ENCODE assay signal across 16 mouse cellular contexts in the genomic region with DNA sequence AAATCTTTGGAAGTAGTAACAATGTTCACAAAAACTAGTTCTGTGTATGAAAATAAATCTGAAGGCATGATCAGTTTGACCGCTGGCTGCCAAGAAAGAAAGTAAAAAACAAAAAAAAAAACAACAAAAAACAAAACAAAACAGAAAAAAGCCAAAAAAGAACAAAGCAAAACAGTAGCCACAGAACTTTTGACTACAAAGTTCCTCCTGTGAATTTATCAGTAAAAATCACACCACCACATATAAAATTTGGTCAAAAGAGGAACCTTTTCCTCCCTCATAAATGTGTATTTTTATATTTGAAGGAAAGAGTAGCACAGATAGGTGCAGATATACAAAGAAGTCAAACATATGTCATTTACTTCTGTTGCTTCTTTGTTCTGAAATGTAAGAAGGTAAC.
"Had no signal": no experiment of that assay in that cellular context is flagged by ENCODE, and none has a peak within 500 bp of the region (broad histone marks: within the 10 kb centered on the region; RNA-seq: fewer than 3 reads in every experiment).

No protein-coding gene starts in this region.

- H3K27me3 ChIP-seq: neural tube, embryonic 13.5 days; neural tube, embryonic 15.5 days; stomach, embryonic 15.5 days had no signal

- H3K36me3 ChIP-seq: stomach, embryonic 15.5 days had no signal

- H3K9me3 ChIP-seq: neural tube, embryonic 13.5 days; neural tube, embryonic 15.5 days; stomach, embryonic 15.5 days had no signal

- H3K4me3 ChIP-seq: neural tube, embryonic 13.5 days; neural tube, embryonic 15.5 days; stomach, embryonic 15.5 days had no signal

- H3K4me1 ChIP-seq: neural tube, embryonic 13.5 days; neural tube, embryonic 15.5 days; stomach, embryonic 15.5 days had no signal

- H3K9ac ChIP-seq: neural tube, embryonic 13.5 days; neural tube, embryonic 15.5 days; stomach, embryonic 15.5 days had no signal

- H3K27ac ChIP-seq: neural tube, embryonic 13.5 days; neural tube, embryonic 15.5 days; stomach, embryonic 15.5 days; stomach, postnatal 0 days had no signal

- DNase-seq: retina, postnatal 1 day; right cerebral cortex, adult 18-20 months; right cerebral cortex, postnatal 14 days; right cerebral cortex, postnatal 25 days; right cerebral cortex, postnatal 4 days; spleen, adult 18-20 months; thymus, adult 18-20 months; thymus, adult 2 months; thymus, postnatal 14 days; thymus, postnatal 25 days; thymus, postnatal 36 days; thymus, postnatal 4 days had no signal
